Mouse (Mus musculus): ENCODE measurements around the gene Nmrk2.
"Not testable (repeated sequence)": the region's sequence is repeated elsewhere in the genome, so short reads cannot be mapped to it uniquely, and the experiment has no call there.

Nmrk2 gene

GRCm38 (mm10) chr10:81201807-81202758 is at the start of gene Nmrk2:
TSS of gene Nmrk2 (minus strand) at chr10:81202051.
- no peak for DNase-seq (ENCODE audit: low spot score)

GRCm38 (mm10) chr10:81249442-81249841 is 47.6 kb upstream of the Nmrk2 start:
- no peak for DNase-seq (ENCODE audit: low spot score)

GRCm38 (mm10) chr10:81247804-81248203 is 46.0 kb upstream of the Nmrk2 start:
- DNase-seq (ENCODE audit: low spot score) = no peak

DNA sequence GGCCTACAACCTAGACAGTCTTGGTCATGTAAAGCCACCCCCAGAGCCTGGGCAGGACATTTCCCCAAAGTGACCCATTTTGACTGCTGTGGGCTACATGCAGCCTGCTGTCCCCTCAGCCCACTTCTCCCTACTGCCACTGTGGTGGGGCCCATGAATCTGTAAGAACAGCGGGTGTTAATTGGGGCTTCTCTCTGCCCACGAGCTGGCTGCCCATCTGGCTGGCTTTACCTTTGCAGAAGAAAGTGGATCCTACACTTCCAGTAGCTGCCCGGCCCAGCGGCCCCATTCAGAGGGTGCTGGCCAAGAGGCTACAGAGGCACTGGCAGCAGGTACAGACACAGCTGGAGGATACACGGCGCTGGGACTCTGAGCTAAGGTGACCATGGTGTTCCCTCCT is 43.3 kb upstream of the Nmrk2 start:
- DNase-seq (ENCODE audit: low spot score) = no peak

DNA sequence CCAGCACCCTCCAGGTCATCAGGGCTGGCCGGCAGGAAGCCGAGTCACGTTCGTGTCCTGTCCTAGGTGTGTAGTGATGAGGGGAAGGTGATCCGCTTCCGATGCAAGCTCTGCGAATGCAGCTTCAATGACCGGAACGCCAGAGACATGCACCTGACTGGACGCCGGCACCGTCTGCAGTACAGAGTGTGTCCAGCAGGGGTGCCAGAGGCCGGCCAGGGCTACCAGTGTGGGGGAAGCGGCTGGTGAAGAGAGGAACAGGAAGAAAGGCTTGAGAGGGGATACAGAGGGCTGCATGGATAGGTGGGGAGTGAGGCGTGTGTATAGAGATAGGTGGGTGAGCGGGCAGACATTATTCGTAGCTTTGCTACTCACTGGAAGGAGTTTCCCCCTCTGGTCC is 42.7 kb upstream of the Nmrk2 start:
- peak; percentile 85 for DNase-seq (ENCODE audit: low spot score)

DNA sequence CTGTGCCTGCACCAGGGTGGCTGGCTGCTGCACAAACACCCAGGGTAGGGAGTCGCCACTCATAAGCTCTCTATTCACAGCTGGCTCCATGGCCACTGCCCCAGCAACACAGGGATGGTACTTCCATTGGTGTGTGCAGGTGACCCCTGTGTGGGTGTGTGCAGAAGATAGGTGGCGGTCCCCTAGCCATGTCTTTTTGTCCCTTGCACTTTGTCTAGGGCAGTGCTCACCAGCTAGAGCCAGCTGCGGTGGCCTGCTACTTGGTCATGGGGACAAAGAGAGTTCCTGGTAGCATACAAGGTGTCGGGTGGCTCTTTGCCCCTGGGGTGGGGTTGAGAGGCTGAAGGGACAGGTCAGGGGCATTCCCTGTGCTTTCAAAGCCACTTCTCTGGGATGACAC is 42.3 kb upstream of the Nmrk2 start:
- DNase-seq (ENCODE audit: low spot score) = no peak

DNA sequence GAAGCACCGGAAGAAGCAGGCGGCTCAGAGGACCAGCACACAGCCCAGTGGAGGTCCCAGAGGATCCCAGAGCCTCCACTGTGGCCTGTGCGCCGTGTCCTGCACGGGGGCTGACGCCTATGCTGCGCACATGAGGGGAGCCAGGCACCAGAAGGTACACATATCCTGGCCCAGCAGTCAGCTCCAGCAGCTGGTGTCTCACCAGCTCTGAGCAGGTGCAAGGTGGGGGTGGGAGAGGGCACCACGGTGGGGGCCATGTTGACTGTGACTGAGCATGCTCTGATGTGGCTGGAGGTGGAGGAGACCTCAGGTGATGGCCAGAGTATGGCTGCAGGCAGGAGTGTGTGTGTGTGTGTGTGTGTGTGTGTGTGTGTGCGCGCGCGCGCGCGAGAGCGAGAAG is 40.2 kb upstream of the Nmrk2 start:
- no peak for DNase-seq (ENCODE audit: low spot score)

- peak; percentile 52 for DNase-seq (ENCODE audit: low spot score)
Observed at GRCm38 (mm10) chr10:81240876-81241275, 39.0 kb upstream of the Nmrk2 start.

- DNase-seq (ENCODE audit: low spot score) = no peak
Observed at GRCm38 (mm10) chr10:81238618-81239017, 36.8 kb upstream of the Nmrk2 start.

DNA sequence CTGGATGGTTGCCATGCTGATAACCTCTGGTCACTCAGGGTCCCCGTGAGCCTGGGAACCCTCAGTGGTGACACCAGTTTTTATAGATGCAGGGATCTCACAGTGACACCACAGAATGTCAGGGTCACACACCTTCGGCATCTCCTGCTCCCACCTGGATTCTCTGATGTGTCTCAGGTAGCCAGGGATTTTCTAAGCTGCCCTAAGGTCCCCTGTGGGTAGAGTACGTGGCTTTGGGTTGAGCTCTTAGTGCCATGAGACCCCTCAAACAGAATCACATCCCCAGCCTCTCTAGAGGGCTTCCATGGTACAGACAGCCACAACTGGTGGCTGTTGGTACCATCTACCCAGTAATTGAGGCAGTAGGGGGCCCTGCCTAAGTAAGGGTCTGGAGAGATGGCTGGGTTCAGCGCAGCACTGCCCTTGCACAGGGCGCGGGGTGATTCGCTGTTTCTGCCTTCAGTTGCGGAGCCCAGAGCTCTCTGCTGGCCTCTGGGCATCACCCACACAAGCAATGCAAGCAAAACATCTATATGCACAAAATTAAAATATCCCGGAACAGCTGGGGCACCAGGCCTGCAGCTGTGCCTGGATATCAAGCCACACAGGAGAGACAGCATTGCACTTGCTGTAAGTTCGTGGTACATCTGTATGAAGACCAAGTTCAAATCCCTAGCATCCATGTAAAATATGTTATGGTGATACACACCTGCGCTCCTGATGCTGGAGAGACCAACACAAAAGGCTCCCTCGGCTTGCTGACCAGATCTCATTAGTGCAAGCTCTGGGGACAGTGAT is 34.8 kb upstream of the Nmrk2 start:
- DNase-seq (ENCODE audit: low spot score) = no peak

DNA sequence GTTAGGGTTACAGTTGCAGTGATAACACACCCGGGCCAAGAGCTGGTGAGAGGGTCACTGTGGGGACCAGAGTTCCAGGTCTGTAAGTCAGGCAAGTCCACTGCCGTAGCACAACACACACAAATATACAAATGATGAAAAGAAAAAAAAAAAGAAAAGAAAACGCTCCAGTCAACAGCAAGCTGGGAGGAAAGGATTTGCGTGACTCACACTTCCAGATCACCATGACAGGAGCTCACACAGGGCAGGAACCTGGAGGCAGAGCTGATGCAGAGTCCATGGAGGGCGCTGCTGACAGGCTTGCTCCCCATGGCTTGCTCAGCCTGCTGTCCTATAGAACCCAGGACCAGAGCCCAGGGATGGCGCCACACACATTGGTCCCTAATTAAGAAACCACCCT is 32.4 kb upstream of the Nmrk2 start:
- no peak for DNase-seq (ENCODE audit: low spot score)

- DNase-seq (ENCODE audit: low spot score) = no peak
Observed at GRCm38 (mm10) chr10:81233226-81233585, 31.4 kb upstream of the Nmrk2 start.

DNA sequence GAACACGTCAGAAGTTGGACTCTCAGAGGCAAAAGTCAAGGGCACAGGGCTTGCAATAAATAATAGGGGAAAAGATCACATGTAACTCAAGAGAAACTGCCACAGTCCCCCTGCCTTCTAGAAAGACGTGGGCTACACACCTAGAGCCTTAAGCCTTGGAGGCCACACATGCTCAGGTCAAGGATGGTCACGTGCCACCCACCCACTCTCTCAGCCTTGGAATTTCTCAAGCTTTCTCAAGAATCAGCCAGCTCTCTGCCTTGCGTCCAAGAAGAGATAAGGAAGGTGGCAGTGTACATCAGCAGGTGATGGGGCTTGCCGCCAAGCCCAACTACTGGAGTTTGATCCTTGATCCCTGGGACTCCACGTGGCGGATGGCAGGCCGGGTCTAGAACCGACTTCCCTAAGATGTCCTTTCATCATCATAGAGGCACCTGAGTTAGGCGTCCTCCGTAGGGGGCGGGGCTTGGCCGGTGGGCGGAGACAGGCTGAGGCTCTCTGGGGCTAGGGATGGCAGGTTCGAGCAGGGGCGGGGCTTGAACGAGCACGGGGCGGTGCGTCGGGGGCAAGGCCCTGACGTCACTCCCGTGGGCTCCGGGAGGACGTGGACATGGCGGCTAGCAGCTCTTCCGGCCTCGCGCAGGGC is 30.9 kb upstream of the Nmrk2 start, which contains the start of gene Zfr2:
Zfr2 (plus strand) TSS at position 576 of the 646 bp plus-strand sequence.
- DNase-seq (ENCODE audit: low spot score) = peak; percentile 87

- no peak for DNase-seq (ENCODE audit: low spot score)
Observed at GRCm38 (mm10) chr10:81231436-81231835, 29.6 kb upstream of the Nmrk2 start.

DNA sequence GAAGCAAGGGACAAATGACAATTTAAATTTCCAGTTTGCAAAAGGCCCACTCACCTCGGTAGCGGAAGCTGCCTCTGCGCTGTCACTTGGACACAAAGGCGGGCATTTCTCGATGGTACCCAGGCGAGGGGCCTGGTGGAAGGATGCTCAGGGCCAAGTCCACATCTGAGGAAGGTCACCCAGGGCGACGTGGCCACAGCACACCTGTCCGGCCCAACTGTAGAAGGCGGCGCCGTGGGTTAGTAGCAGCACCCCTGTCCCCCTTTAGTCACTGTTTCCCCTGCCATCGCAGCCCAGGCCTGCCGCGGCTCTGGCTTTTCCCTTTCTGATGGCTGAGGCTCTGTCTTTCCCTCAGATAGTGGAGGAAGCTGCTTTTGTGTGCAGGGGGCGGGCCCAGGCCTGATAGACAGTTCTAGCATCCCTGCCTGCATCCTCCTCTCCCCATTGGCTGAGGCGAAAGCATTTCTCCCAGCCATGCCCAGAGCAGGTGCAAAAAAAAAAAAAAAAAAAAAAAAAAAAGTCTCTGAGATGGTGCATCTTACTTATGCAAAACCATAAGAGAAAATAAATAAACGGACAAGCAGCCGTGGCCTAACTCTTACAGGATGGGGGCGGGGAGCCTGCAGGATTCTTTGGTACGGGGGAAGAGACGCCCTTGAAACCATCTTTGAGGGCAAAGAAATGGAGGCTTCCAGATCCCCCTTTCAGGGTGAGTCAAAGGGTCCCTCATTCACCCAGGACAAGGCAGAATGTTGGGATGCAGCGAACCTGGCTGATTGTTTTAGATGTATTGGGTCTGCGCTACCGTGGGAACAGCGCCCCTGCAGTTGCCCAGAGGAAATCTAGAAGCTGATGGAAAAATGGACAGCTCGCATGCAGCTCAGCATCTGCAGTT is 28.8 kb upstream of the Nmrk2 start, which contains the start of gene Atcay:
Atcay (minus strand) TSS at position 396 of the 895 bp plus-strand sequence.
- DNase-seq (ENCODE audit: low spot score) = no peak

- DNase-seq (ENCODE audit: low spot score) = no peak
Observed at GRCm38 (mm10) chr10:81229735-81230437, 28.0 kb upstream of the Nmrk2 start.

- not testable (repeated sequence) for DNase-seq (ENCODE audit: low spot score)
Observed at GRCm38 (mm10) chr10:81223731-81224130, 21.9 kb upstream of the Nmrk2 start.

GRCm38 (mm10) chr10:81221402-81222015 is 19.7 kb upstream of the Nmrk2 start:
- DNase-seq (ENCODE audit: low spot score) = no peak

- DNase-seq (ENCODE audit: low spot score) = peak; percentile 67
Observed at GRCm38 (mm10) chr10:81217964-81218363, 16.1 kb upstream of the Nmrk2 start.

DNA sequence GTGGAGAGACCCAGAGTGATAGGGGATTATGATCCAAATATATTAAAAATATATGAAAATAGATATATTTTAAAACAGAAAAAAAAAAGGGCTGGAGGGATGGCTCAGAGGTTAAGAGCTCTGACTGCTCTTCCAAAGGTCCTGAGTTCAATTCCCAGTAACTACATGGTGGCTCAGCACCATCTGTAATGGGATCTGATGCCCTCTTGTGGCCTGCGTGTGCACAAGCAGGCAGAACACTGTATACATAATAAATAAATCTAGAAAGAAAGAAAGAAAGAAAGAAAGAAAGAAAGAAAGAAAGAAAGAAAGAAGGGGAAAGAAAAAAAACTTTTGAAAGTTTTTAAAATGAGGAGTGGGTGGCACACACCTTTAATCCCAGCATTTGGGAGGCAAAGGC is 15.4 kb upstream of the Nmrk2 start:
- not testable (repeated sequence) for DNase-seq (ENCODE audit: low spot score)
